In the genomic region with DNA sequence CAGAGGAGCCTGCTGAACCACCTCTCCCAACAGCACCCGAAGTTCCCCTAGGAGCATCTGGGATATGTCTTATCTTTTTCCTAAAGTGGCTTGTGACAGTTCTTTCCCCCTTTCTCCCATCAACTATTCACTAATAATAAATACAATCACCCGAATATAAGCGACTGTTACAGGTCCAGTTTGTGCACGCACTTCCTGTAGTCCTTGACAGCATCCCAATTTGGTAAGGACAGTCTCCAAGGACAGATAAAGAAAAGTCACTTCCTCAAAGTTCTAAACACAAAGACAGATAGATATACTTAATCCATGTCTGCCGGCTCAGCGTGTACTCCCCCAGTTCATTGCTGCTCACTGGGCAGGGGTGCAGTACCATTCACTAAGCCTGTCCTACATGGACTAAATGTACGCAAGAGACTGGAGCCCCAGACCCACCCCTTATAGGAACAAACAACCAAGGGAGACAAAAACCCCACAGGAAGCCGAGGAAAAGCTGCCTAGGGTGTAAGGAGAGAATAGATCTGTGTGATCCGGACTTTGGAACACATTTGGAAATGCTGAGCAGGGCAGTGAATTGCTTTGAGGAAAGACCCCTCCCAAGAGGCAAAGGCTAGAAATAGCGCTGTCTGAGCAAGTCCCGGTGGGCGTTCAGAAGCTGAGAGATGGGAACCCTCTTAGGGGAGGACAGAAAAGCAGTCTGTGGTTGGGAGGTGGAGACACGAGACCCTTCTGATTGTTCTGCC, we compare ENCODE assay signal across 12 mouse cellular contexts. TPM values are rescaled to one million over a fixed set of nuclear protein-coding genes. Genes with fewer than 3 reads are reported as not detected.
DNase-seq lines count a peak whose midpoint lies in the region; ATAC-seq and TF ChIP-seq lines count a peak whose summit lies in the region.
"Had no signal": no experiment of that assay in that cellular context is flagged by ENCODE, and none has a peak within 500 bp of the region (broad histone marks: within the 10 kb centered on the region; RNA-seq: fewer than 3 reads in every experiment).

No protein-coding gene starts in this region.

- ATAC-seq in liver, embryonic 11.5 days (replicated peaks; ENCODE audit: low FRiP score), result no peak
- no peak for ATAC-seq in granulocyte monocyte progenitor cell, adult 5-6 weeks (replicated peaks; ENCODE audit: poor library complexity, severe bottlenecking)
- ATAC-seq in inflammation-experienced regulatory T-cells, adult 6 months, result no peak
- ATAC-seq: forebrain, embryonic 13.5 days had no signal

- H3K27me3 ChIP-seq in ES-Bruce4 (ENCODE audit: control insufficient read depth, insufficient read depth, low read length, poor library complexity, severe bottlenecking), result no peaks in the 10 kb centered on the region
- H3K27me3 ChIP-seq in liver, embryonic 11.5 days (replicated peaks; ENCODE audit: control insufficient read depth, insufficient read depth, low read length), result no peaks in the 10 kb centered on the region
- H3K27me3 ChIP-seq: forebrain, embryonic 13.5 days had no signal

- no peaks in the 10 kb centered on the region for H3K9me3 ChIP-seq in ES-Bruce4 (replicated peaks; ENCODE audit: control insufficient read depth, insufficient read depth, low read length, poor library complexity, severe bottlenecking)
- no peaks in the 10 kb centered on the region for H3K9me3 ChIP-seq in liver, embryonic 11.5 days (ENCODE audit: control insufficient read depth, low read length)
- H3K9me3 ChIP-seq: forebrain, embryonic 13.5 days had no signal

- TF ChIP-seq EP300 in ES-Bruce4 (IDR thresholded peaks at IDR 0.05; ENCODE audit: insufficient read depth, low read depth, low read length), result no peak

- 0 out of 2 replicates have a peak overlapping the region, but pooled peaks have one; percentile 7 for H3K27ac ChIP-seq in ES-Bruce4 (ENCODE audit: insufficient read depth, low read length)
- peak overlapping the region; percentile 8; the same call in 1 of the 2 replicates for H3K27ac ChIP-seq in liver, embryonic 11.5 days (ENCODE audit: low read depth, low read length)
- H3K27ac ChIP-seq: forebrain, embryonic 13.5 days had no signal

- DNase-seq in heart, adult 18-20 months, result peak; percentile 21 to 49
- DNase-seq in heart, postnatal 4 days, result no peak
- DNase-seq in brain, embryonic 14.5 days (ENCODE audit: low read depth), result peak; percentile 0
- DNase-seq in liver, embryonic 11.5 days (ENCODE audit: low spot score), result no peak
- no peak for DNase-seq in layer of hippocampus, adult 8-10 months (ENCODE audit: low spot score in 2 of 2)
- DNase-seq: gastrocnemius, postnatal 10 days; lung, postnatal 10 days; thymus, postnatal 14 days had no signal

- no peak overlapping the region for H3K4me3 ChIP-seq in ES-Bruce4 (ENCODE audit: low read depth, low read length)
- H3K4me3 ChIP-seq in liver, embryonic 11.5 days (ENCODE audit: low read depth, low read length), result no peak overlapping the region
- H3K4me3 ChIP-seq: forebrain, embryonic 13.5 days had no signal

- H3K4me1 ChIP-seq in ES-Bruce4 (ENCODE audit: control insufficient read depth, insufficient read depth, low read length), result peaks cover 4% of the 10 kb centered on the region
- peaks cover 11% of the 10 kb centered on the region; the same call in 1 of the 2 replicates for H3K4me1 ChIP-seq in liver, embryonic 11.5 days (replicated peaks; ENCODE audit: control insufficient read depth, insufficient read depth, low read length)
- H3K4me1 ChIP-seq: forebrain, embryonic 13.5 days had no signal

- no peaks in the 10 kb centered on the region for H3K36me3 ChIP-seq in ES-Bruce4 (ENCODE audit: control insufficient read depth, insufficient read depth, low read length, poor library complexity, severe bottlenecking)
- no peaks in the 10 kb centered on the region for H3K36me3 ChIP-seq in liver, embryonic 11.5 days (ENCODE audit: control insufficient read depth, insufficient read depth, low read length)

- H3K4me2 ChIP-seq in liver, embryonic 11.5 days, result peak overlapping the region; percentile 6; the same call in 1 of the 2 replicates
- H3K4me2 ChIP-seq: forebrain, embryonic 13.5 days had no signal

- 41% methylated on average over 13 of the region's 13 CpGs for WGBS in liver, embryonic 11.5 days

- TF ChIP-seq POLR2A in ES-Bruce4 (IDR thresholded peaks at IDR 0.05; ENCODE audit: insufficient read depth, low read length), result no peak
- TF ChIP-seq POLR2A in brain, embryonic 14.5 days (IDR thresholded peaks at IDR 0.05; ENCODE audit: borderline replicate concordance, extremely low read depth, insufficient read depth, insufficient read length, poor library complexity, severe bottlenecking), result no peak

- no peak for TF ChIP-seq CTCF in ES-Bruce4 (IDR thresholded peaks at IDR 0.05; ENCODE audit: low read depth, low read length)
- TF ChIP-seq CTCF in brain, embryonic 14.5 days (IDR thresholded peaks at IDR 0.05; ENCODE audit: borderline replicate concordance, extremely low read depth, insufficient read depth, insufficient read length), result no peak

- no peak overlapping the region for H3K9ac ChIP-seq in ES-Bruce4 (ENCODE audit: low read depth, poor library complexity, severe bottlenecking)
- no peak overlapping the region for H3K9ac ChIP-seq in liver, embryonic 11.5 days (ENCODE audit: low read depth, low read length)
- H3K9ac ChIP-seq: forebrain, embryonic 13.5 days had no signal

RNA-seq across cellular contexts. Expression of gene Pla1a, which starts 1.3 kb away (rescaled TPM):
- 1 to 10 TPM; 6.2 to 8.7 TPM for total RNA-seq in heart, adult 18-20 months (2021)
- total RNA-seq in heart, postnatal 4 days (2021), result 1 to 10 TPM; 5.8 to 5.9 TPM
- 1.9 and 2.5 TPM in 2 replicates for polyA plus RNA-seq in ES-Bruce4 (2011; ENCODE audit: insufficient read depth, insufficient read length, low read depth, missing spikeins)
- polyA plus RNA-seq in brain, embryonic 14.5 days (2012; rRNA removed), result 0.25 and 0.37 TPM in 2 replicates
- polyA plus RNA-seq in liver, embryonic 11.5 days (2014; fragmentation: Nextera tagmentation; extraction: Ambion mirVana), result 0.79 and 1.4 TPM in 2 replicates
- 1 to 10 TPM in 2 of 4 experiments, under 1 TPM in 2; 0.72 to 1.8 (median 1.1) TPM for total RNA-seq in layer of hippocampus, adult 8-10 months (2022)
- total RNA-seq in granulocyte monocyte progenitor cell, adult 5-6 weeks (2014; fragmentation: Nextera tagmentation), result not detected in 2 replicates
- total RNA-seq in granulocyte monocyte progenitor cell, adult 5-6 weeks (2017), result not detected in 2 replicates
- under 1 TPM in 1 of 3 experiments, not detected in 2; 0.30 TPM for polyA plus RNA-seq in inflammation-experienced regulatory T-cells, adult 6 months (2017; shearing (Covaris generic))

RNA-seq across cellular contexts. Expression of gene Adprh, which starts 20.9 kb away (rescaled TPM):
- 10 to 100 TPM; 25.6 to 26.8 TPM for total RNA-seq in heart, adult 18-20 months (2021)
- 10 to 100 TPM; 34.1 to 35.3 TPM for total RNA-seq in heart, postnatal 4 days (2021)
- 50.7 and 51.3 TPM in 2 replicates for polyA plus RNA-seq in ES-Bruce4 (2011; ENCODE audit: insufficient read depth, insufficient read length, low read depth, missing spikeins)
- polyA plus RNA-seq in brain, embryonic 14.5 days (2012; rRNA removed), result 73.8 and 77.3 TPM in 2 replicates
- 92.0 and 92.1 TPM in 2 replicates for polyA plus RNA-seq in liver, embryonic 11.5 days (2014; fragmentation: Nextera tagmentation; extraction: Ambion mirVana)
- total RNA-seq in layer of hippocampus, adult 8-10 months (2022), result 10 to 100 TPM; 53.7 to 56.9 (median 55.4) TPM
- 18.9 and 31.5 TPM in 2 replicates for total RNA-seq in granulocyte monocyte progenitor cell, adult 5-6 weeks (2014; fragmentation: Nextera tagmentation)
- 10.8 and 15.0 TPM in 2 replicates for total RNA-seq in granulocyte monocyte progenitor cell, adult 5-6 weeks (2017)
- polyA plus RNA-seq in inflammation-experienced regulatory T-cells, adult 6 months (2017; shearing (Covaris generic)), result 10 to 100 TPM; 43.1 to 93.7 (median 71.8) TPM

RNA-seq across cellular contexts. Expression of gene Cd80, which starts 23.7 kb away (rescaled TPM):
- total RNA-seq in heart, adult 18-20 months (2021), result under 1 TPM; 0.39 to 0.94 TPM
- under 1 TPM; 0.26 to 0.27 TPM for total RNA-seq in heart, postnatal 4 days (2021)
- polyA plus RNA-seq in ES-Bruce4 (2011; ENCODE audit: insufficient read depth, insufficient read length, low read depth, missing spikeins), result 1.3 and 1.7 TPM in 2 replicates
- 0.32 and 0.33 TPM in 2 replicates for polyA plus RNA-seq in brain, embryonic 14.5 days (2012; rRNA removed)
- 0.14 and 0.23 TPM in 2 replicates for polyA plus RNA-seq in liver, embryonic 11.5 days (2014; fragmentation: Nextera tagmentation; extraction: Ambion mirVana)
- 1 to 10 TPM in 1 of 4 experiments, under 1 TPM in 3; 0.39 to 1.2 (median 0.49) TPM for total RNA-seq in layer of hippocampus, adult 8-10 months (2022)
- 0.21 TPM in 1 of 2 replicates, not detected in the other for total RNA-seq in granulocyte monocyte progenitor cell, adult 5-6 weeks (2014; fragmentation: Nextera tagmentation)
- total RNA-seq in granulocyte monocyte progenitor cell, adult 5-6 weeks (2017), result 0.52 TPM in 1 of 2 replicates, not detected in the other
- 10 to 100 TPM in 1 of 3 experiments, 1 to 10 TPM in 2; 2.6 to 12.9 (median 3.8) TPM for polyA plus RNA-seq in inflammation-experienced regulatory T-cells, adult 6 months (2017; shearing (Covaris generic))

Comparison
In these comparisons a context has a peak if more than half of its experiments do, and no peak if none do; other contexts are left out.
1. DNase-seq: peak in heart, adult 18-20 months (2 of 2) and brain, embryonic 14.5 days (single experiment); none in heart, postnatal 4 days (single experiment), liver, embryonic 11.5 days (single experiment) and layer of hippocampus, adult 8-10 months (0 of 2).